Mouse (Mus musculus) adrenal gland, adult 18-20 months (tissue): Measurements from ENCODE around the gene Cog5. TPM values are rescaled to one million over a fixed set of nuclear protein-coding genes. Genes with fewer than 3 reads are reported as not detected.
"Not testable (repeated sequence)": the region's sequence is repeated elsewhere in the genome, so short reads cannot be mapped to it uniquely, and the experiment has no call there.

Experiments used
- DNase-seq, 2 experiments: peaks; one replicate each; pipeline ENCODE4 v3.0.0; 2021 to 2022; ENCODE audit warnings: low spot score in 2 of 2
- long read RNA-seq, 2 experiments: library from polyadenylated mRNA; stranded (forward); transcript quantifications; one replicate each; pipeline ENCODE4 v2.0.0; 2021
- total RNA-seq, 2 experiments: library from RNA; stranded (reverse); gene quantifications; 1 replicate in 1 of 2; 2 replicates in 1 of 2; pipeline ENCODE4 v1.2.3; 2021

The Cog5 gene
- total RNA-seq: 10 to 100 TPM; 34.1 to 41.4 TPM
- long read RNA-seq, experiment 1, partial matches to known transcripts: 7 of 10 reads
- long read RNA-seq, experiment 1, other reads (novel, unspliced or antisense): 0 of 10 reads
- long read RNA-seq, experiment 2, partial matches to known transcripts: 4 of 12 reads
- long read RNA-seq, experiment 2, other reads (novel, unspliced or antisense): 3 of 12 reads

DNA sequence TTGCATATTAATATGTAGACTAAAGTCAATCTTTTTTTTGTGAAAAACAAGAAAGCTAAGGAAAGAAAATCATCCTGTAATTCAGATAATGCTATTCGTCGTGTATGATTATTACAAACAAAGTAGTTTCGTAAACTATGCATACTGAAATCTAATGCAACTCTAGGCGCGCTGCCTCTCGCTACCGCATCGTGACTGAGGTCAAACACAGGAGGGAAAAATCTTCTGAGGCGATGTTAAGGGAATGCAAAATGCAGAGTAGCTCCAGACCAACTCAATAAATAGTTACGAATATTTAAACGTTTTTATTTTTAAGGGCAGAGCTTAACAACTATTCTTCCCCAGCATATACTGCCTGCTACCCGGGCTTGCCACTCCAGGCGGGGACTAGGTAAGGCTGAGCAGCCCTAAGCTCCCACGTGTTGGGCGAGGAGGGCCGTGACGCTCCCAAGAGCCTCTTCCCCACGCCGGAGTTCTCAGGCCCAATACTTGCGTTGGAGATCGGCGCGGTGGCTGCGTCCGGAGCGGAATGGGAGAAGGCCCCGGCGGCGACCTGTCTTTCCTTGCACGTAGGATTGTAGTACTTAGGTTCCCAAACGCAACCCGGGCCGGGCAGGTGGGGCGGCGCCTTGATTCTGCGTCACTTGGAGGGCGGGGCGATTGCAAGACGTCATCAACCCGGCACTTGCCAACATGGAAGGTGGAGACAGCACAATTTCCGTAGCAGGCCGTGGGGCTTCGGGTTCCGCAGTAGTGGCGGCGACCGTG is at the start of gene Cog5, which contains the start of gene Dus4l:
Gene Cog5 (plus strand): TSS at position 673 of the 768 bp plus-strand sequence.
Gene Dus4l (minus strand): TSS at position 630 of the 768 bp plus-strand sequence.
- DNase-seq: peak; percentile 99 to 100

DNA sequence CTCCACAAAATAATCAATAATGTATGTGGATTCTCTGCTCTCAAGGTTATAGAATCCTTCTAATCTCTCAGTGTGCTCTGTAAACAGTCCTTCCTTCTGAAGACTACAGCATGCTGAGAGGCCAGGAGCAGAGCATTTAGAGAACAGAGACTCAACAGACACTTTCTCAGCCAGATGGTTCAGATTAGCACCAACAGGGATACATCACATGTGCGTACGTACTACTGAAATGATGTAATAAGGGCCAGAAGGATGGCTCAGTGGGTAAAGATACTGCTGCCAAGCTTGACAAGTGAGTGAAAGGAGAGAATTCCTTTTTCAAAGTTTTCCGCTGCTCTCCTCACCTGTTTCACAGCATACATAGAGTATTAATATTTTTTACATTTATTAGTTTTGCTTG is 49.8 kb upstream of the Cog5 start:
- no peak for DNase-seq

DNA sequence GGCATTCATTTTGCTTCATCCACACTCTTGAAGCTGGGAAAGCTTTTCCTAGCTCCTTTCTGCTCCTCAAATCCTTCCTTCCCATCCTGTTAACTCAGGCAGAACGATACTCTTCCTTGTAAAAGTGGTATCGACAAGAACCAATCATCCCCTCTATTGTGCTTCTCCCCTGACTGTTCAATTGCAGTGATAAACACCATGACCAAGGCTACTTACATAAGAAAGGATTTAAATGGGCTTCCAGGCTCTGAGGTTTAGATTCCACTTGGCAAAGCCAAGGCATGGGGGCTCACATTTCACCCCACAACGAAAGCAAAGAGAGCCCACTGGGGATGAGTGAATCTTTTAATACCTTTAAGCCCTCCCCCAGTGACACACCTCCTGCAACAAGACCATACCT is 46.5 kb upstream of the Cog5 start:
- no peak for DNase-seq

DNA sequence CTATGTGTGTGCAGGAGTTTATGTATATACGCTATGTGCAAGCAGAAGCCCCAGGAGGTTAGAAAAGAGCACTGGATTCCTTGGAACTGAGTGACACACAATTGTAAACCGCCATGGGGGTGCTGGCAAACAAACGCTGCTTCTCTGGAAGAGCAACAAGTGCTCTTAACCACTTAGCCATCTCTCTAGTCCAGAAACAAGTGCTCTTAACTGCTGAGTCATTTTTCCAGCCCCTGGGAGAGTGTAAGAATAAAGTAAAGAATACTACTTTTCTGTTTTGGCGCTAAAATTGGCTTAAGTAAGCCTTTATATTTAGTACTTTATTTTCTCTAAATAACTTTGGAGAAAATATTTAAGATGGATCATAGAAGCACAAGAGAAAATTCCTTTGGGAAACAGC is 41.3 kb upstream of the Cog5 start:
- no peak for DNase-seq

DNA sequence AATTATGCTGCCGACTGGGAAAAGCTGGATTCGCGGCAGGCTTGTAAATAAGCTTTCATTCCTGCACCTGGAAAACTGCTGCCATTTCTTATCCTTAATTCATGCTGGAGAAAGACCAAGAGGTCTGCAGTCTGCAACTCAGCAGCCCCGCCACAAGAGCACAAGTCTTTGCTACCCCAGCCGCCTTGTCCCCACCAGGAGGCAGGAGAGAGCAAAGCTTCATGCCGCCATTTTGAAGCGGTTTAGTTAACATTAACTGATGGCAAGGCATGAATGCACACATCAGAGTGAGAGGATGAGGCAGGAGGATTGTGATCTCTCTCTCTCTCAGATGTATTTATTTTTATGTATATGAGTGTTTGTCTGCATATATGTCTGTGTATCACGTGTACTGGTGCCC is 34.6 kb upstream of the Cog5 start:
- no peak for DNase-seq

DNA sequence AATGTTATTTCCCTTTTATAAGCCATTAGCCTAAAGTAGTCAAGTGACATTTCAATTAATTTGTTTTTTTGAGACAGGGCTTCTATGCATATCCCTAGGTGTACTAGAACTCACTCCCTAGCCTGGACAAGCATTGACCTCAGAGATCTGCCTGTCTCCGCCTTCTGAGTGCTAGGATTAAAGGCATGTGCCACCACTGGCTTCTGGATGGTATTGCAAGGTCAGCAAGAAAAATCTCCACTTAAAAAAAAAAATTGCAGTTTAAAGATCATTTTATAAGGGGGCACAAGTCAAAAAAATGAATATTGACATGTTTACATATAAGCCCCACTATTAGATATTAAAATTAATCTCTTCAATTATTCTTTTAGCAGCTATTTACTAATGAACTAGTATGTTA is 29.7 kb upstream of the Cog5 start:
- no peak for DNase-seq

DNA sequence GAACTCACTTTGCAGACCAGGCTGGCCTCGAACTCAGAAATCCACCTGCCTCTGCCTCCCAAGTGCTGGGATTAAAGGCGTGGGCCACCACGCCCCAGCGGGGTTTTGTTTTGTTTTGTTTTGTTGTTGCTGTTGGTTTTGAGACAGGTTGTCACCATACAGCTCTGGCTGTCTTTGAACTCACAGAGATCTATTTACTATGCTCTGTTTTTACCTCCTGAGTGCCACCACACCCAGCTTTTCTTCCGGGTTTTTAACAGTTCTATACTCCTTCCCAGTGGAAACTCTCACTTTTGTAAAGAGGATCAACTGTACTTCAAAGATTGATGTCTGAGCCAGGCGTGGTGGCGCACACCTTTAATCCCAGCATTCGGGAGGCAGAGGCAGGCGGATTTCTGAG is 26.3 kb upstream of the Cog5 start:
- not testable (repeated sequence) for DNase-seq

DNA sequence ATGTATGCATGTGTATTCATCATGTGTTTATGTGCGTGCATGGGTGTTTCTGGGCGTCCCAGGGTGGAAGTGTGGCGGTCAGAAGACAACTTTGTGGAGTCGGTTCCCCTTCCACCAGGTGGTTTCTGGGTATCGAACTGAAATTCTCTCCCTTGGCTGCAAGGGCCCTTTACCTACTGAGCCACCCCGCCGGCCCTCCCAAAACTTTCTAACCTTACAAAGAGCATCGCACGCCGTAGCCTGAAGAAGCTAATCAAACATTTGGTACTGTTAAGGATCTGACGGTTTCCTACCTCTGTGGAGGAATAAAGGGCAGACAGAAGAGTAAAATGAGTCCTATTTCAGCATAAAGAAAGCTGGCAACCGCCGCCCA is 20.7 kb upstream of the Cog5 start:
- DNase-seq: peak in 1 of 2 experiments; percentile 23

DNA sequence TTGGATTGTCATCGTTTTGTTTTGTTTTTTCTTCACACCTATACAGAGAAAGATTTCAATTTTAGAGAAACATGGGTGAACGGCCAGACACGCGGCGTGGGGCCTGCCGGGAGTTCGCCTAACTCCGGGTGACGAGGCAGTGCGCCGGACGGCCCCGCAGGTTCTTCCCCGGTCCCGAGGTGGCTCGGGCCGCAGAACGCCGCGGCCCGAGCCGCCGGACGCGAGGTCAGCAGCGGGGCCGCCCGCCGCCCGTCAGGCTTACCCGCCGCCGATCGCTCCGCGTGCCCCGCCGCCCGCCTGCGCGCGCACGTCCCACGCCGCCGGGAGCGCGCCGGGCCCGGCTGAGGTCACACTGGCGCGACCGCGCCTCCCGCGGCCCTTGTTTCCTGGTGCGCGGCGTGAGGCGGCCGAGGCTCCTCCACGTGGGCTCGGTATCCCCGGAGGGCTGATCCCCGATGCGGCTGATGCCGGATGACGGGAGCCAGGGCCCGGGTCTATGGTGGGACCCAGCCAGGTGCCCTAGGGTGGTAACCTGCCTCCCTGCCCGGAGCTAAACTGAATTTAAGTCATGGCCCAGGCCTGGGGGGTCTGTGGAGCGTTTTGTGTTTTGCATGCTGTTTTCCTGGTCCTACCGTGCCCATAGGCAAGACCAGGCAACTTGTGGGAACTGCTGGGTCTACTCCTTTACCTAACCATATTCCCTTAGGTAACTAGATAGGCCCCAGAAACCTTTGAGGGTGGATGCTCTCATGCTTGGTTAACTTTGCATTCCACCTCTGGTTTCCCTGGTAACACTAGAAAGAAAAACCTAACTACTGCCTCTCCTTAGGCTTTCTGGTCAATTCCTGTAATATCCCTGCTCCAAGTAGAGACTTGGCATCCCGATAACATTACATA is 20.1 kb upstream of the Cog5 start, which contains the start of gene Bcap29:
Gene Bcap29 (minus strand): TSS at position 316 of the 897 bp plus-strand sequence.
- DNase-seq: peak; percentile 72 to 85

DNA sequence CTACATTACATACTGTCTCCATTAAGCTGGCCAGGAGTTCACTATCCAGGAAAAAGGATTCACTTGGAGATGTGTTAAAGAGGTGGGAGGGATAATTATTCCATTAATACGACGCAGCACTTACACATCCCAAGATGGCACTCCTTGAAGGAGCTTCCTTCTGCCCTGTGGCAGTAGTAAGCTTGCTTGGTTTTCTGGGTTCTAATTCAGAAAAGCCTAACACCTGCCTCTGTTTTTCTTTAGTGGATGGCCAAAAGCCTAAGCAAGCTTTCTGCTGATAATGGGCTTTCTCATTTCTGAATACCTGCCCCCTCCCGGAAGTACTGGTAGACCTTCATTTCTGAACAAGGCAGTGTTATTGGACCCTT is 19.4 kb upstream of the Cog5 start:
- DNase-seq: no peak

DNA sequence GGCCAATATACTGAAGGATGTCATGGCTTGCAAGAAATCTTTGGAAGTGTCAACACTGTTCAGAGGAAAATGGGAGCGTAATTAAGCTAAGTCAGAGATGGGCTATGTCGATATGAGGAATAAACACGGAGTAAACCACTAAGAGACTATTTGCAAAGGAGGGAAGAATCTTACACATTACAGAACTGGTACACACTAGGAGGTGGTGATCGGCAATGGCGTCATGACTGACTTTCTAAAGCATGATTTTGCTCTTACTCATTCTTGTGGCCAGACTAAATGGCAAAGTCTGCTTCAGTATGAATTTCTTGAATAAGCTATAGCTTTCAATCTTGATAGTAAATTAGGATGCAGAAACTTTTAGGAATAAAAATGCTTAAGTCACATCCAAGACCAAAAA is 1.1 kb upstream of the Cog5 start:
- DNase-seq: no peak

DNA sequence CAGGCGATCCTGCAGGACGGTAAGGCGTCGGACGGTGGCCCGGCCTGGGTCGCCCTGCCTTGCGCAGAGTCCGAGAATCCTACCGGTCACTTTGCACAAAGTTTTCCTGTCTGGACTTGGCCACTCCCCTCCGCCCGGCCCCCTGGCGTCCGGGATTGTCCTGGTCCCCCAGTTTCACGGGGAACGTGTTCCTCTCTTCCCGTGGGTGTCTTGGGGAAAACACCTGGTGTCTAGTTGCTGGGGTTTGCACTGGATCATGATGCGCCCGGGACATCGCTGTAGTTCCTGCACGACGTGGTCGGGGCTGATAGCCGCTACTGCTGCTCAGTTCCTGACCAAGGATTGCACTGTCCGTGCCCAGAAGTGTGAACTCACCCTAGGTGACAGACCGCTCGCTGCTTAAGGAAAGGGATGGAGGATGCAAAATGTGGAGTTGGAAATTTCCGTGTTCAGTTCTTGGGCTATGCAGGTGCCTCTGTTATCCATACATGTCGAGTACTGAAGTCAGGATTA is 352 bp downstream of the Cog5 start:
- DNase-seq: no peak

DNA sequence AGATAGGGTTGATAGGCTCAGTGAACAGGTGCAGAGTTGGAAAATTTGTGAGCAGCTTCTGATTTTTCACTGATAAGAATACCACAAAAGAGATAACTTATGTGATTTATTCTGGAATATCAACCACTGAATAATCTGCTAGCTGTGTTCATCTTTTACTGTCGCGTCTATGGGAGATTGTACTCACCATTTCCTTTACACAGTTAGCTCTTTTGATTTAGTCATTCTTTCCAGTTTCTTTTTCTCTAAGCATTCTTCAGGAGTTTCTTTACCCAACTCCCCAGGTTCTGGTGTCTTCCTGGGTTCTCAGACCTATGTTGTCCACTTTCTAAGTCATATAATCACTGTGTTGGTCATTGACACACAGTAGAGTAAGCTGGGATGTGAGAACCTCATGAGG is 2.2 kb downstream of the Cog5 start:
- no peak for DNase-seq

DNA sequence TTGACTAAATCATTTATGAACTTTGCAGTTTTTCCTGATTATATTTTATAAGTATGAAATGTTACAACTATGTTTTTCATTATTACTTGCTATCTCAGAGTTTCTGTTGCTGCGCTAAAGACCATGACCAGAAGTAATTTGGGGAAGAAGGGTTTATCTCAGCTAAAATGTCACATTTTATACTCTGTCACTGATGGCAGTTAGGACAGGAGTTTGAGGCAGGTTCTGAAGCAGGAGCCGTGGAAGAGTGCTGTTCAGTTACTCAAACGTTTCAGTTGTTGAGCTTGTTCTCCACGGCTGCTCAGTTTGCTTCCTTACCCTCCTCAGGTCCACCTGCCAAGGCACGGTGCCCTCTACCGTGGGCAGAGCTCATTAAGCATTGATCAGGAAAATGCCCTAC is 11.3 kb downstream of the Cog5 start:
- no peak for DNase-seq

DNA sequence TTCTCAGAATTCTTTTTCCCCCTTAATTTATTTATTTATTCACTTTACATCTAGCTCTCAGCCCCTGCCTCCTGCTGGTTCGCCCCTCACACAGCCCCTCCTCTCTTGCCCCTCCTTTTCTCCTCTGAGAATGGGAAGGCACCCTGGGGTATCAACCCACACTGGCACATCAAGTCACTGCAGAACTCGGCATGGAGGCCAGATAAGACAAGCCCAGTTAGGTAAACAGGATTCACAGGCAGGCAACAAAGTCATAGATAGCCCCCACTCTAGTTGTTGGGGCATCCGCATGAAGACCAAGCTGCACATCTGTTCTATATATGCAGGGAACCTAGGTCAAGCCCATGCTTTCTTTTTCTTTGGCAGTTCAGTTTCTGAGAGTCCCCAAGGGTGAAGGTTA is 12.5 kb downstream of the Cog5 start:
- no peak for DNase-seq

DNA sequence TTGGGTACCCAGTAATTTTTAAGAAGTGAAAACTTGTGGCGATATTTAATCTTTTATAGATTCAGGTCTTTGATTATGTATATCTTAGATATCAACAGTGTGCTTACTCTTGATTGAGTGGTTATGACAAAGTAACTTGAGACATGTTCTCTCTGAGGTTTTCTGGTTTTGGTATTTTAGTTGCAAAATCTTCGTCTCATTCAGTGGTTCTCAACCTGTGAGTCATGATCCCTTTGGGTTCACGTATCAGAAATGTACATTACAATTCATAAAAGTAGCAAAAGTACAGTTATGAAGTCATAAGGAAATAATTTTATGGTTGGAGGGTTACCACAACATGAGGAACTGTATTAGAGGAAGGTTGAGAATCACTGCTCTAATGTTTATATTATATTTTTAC is 32.0 kb downstream of the Cog5 start:
- DNase-seq: no peak

DNA sequence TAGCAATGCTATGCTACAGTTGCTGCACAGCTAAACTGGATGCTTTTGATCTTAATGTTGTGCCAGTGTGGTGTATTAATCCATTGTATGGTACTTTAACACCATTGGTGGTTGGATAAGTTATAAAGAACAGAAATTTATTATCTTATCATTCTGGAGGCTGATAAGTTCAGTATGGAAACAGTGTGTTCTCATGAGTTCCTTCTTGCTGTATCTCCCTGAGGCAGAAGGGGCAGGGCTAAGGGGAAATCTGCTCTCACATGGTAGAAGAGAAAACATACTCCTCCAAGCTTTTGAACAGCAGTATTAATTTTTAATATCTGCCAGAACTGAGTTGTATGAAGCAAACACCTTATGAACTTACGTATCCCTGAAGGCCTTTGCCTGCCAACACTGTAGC is 38.6 kb downstream of the Cog5 start:
- DNase-seq: no peak

DNA sequence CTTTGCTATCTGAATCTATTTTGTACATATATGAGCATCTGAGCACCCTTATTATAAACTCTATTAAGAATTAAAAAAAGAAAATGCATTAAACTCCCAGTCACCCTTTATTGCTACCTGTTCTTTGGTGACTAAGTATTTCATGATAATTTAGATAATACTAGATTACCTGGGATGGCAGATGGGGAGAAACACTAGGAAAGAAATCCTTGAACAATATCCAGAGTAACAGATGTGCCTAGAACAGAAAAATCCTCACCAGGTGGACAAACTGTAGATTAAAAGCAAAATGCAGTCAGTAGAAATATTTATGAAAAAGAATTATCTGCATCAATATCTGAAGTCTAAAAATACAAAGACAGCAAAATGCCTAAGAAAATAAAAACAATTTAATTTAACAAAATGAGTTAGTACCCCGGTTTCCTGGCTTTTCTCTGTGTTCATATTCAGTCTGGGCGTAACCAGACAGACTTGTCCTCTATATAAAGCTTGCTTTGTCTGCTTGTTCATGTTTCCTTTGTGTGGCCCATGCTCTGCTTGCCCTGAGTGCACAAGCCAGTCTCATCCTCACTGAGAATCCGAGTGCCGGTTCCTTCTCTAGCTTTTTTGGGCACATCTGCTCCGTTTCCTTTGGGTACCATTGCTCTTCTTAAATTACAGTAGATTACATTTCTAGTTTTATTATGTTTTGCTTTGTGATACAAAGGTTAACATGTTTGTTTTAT is 46.1 kb downstream of the Cog5 start:
- DNase-seq: no peak

DNA sequence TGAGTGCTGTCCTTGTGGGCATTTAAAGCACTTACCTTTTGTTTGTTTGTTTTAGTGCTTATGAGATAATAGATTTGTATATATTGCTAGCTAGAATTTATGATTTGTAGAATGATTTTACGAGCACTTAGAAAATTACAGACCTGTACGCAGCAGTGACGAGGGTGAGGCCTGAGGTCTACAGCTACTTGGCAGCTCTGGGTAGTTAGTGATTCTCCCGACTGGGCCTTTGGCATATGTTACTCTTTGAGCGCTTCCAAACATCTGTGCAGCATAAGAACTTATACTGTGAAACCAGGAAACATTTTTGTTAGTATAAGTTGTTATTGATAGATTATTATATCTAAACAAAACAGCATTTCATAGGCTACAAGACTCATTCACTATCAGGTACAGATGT is 46.7 kb downstream of the Cog5 start:
- DNase-seq: no peak

DNA sequence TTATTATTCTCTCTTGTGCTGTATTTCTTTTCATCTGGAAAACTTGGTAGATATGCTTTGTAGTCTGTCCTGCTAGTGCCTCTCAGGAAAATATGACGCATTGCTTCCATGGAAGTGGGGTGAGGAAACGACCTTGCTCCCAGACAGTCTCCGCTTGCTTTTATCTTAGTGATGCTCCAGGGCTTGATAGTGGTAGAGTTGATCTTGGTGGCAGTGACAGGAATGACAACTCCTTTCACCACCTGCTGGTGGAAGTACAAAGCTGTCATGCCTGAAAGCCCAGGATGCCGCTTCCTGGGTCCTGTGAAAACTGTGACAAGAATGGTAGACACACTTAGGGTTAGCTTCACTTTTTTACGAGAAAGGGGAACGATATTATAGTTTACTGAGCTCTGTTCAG is 49.2 kb downstream of the Cog5 start:
- no peak for DNase-seq

DNA sequence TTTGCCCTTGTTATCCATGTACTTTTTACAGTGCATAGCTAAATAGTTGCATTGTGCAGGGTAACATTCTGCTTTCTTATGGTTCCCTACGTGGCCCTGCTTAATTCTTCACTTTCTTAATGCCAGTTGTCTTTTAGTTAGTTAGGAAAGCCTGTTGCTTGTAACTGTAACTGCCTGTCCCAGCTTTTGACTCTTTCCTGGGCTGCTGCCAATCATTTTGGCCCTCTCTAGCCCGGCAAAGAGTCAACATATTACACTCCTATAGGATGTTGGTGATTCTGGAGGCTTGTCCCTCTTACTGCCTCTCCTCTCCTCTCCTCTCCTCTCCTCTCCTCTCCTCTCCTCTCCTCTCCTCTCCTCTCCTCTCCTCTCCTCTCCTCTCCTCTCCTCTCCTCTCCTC is 51.5 kb downstream of the Cog5 start:
- DNase-seq: no peak
